Mouse (Mus musculus): ENCODE data around the gene Rassf4. TPM values are rescaled to one million over a fixed set of nuclear protein-coding genes. Genes with fewer than 3 reads are reported as not detected.

Gene Rassf4
- total and polyA plus RNA-seq, 3 experiments = 17.3 to 69.0 (median 32.3) TPM

DNA sequence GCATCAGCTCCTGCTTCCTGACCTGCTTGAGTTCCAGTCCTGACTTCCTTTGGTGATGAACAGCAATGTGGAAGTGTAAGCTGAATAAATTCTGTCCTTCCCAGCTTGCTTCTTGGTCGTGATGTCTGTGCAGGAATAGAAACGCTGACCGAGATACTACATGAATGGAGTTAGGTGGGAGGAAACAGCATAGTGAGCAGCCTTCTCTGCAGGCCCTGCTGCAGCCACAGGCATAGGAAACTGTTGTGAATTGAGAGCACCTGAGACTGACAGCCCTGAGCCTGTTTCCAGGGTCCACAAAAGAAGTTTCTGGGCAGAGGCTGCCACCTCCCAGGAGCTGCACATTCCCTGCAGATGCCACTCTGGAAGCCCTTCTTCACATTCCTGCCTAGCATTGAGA is 40.2 kb upstream of the Rassf4 start:
- in situ Hi-C loops (cut with MboI; ENCODE audit: low pct_ligation_motif_present, low pct_unique_long_range_greater_than_20kb, low sequenced_read_pairs) = loop anchor here (10.0 kb wide), 1 partner anchor 51 kb away; no protein-coding TSS in a partner anchor

DNA sequence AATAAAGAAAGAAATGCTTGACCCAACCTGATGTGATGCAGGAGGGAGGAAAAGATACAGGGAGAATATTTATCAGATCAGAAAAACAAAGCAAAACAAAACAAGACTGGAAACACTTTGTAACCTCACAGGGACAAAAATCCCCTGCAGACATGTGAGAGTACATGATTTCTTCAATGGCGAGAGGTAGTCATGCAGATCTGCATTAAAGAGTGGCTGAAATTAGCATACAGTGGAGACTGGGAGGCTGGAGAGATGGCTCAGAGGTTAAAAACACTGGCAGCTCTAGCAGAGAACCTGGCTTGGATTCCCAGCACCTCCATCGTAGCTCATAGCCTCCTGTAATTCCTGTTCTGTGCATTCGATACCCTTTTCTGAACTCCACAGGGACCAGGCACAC is 38.8 kb upstream of the Rassf4 start:
- Histone ChIP-seq H3K36me3 (replicated peaks in 1 of 2; ENCODE audit: control insufficient read depth in 1 of 2, insufficient read depth in 1 of 2, low read length in 1 of 2) (no peaks in the 10 kb centered on the region), H3K9ac (ENCODE audit: insufficient read depth, low read depth) (no peak overlapping the region), H3K27ac (ENCODE audit: insufficient read depth, low read depth) (no peak overlapping the region), H3K9me3 (replicated peaks; ENCODE audit: low read length) (no peaks in the 10 kb centered on the region), H3K79me2 (replicated peaks; ENCODE audit: control insufficient read depth, extremely low read depth, insufficient read depth, poor library complexity, severe bottlenecking) (no peaks in the 10 kb centered on the region), H3K4me1 (ENCODE audit: control insufficient read depth in 1 of 2, insufficient read depth in 2 of 2) (peaks cover 0 to 40% of the 10 kb centered on the region in 2 experiments; a peak in 2 of 4 replicates), H3K4me2 (ENCODE audit: insufficient read depth, low read depth, poor library complexity, severe bottlenecking) (no peak overlapping the region; the same call in 1 of the 2 replicates), H3K27me3 (replicated peaks) (no peaks in the 10 kb centered on the region), H3K4me3 (replicated peaks in 1 of 3; ENCODE audit: low read depth in 2 of 3, low read length in 2 of 3, poor library complexity in 1 of 3) (no peak overlapping the region)
- TF ChIP-seq CHD2 (IDR thresholded peaks at IDR 0.05; ENCODE audit: low read length) (no peak), CTCF (conservative IDR thresholded peaks at IDR 0.05 in 1 of 2, IDR thresholded peaks at IDR 0.05 in 1 of 2; ENCODE audit: low read depth in 2 of 2, low read length in 2 of 2) (no peak), HCFC1 (IDR thresholded peaks at IDR 0.05; ENCODE audit: low read depth, low read length) (no peak), NRF1 (IDR thresholded peaks at IDR 0.05; ENCODE audit: low read depth, low read length) (no peak), MYC (IDR thresholded peaks at IDR 0.05; ENCODE audit: low read depth, low read length) (no peak), TCF12 (IDR thresholded peaks at IDR 0.05; ENCODE audit: low read depth, low read length) (no peak), BHLHE40 (IDR thresholded peaks at IDR 0.05; ENCODE audit: low read depth, low read length) (no peak)
- dilution Hi-C loops (cut with MboI; ENCODE audit: extremely low pct_ligation_motif_present, extremely low pct_unique_long_range_greater_than_20kb, low sequenced_read_pairs) = no loop called here
- in situ Hi-C loops (cut with MboI; ENCODE audit: low pct_ligation_motif_present, low pct_unique_long_range_greater_than_20kb, low sequenced_read_pairs) = loop anchor here (10.0 kb wide), 1 partner anchor 52 kb away; no protein-coding TSS in a partner anchor
- no peak for DNase-seq (ENCODE audit: extremely low read depth)

More for the DNA sequence above, 40.2 kb upstream of the Rassf4 start:
- H3K4me3 ChIP-seq (replicated peaks in 1 of 3; ENCODE audit: low read depth in 2 of 3, low read length in 2 of 3, poor library complexity in 1 of 3) = no peak overlapping the region
- DNase-seq (ENCODE audit: extremely low read depth) = no peak
- no peaks in the 10 kb centered on the region for H3K9me3 ChIP-seq (replicated peaks; ENCODE audit: low read length)
- no peak overlapping the region for H3K9ac ChIP-seq (ENCODE audit: insufficient read depth, low read depth)
- H3K36me3 ChIP-seq (replicated peaks in 1 of 2; ENCODE audit: control insufficient read depth in 1 of 2, insufficient read depth in 1 of 2, low read length in 1 of 2) = no peaks in the 10 kb centered on the region
- no peaks in the 10 kb centered on the region for H3K27me3 ChIP-seq (replicated peaks)
- no peaks in the 10 kb centered on the region for H3K79me2 ChIP-seq (replicated peaks; ENCODE audit: control insufficient read depth, extremely low read depth, insufficient read depth, poor library complexity, severe bottlenecking)
- TF ChIP-seq GABPA (IDR thresholded peaks at IDR 0.05; ENCODE audit: insufficient replicate concordance, low read depth, low read length) (no peak), MYC (IDR thresholded peaks at IDR 0.05; ENCODE audit: low read depth, low read length) (no peak), HCFC1 (IDR thresholded peaks at IDR 0.05; ENCODE audit: low read depth, low read length) (no peak), POLR2AphosphoS2 (IDR thresholded peaks at IDR 0.05; ENCODE audit: low read depth, low read length) (no peak), ELF1 (IDR thresholded peaks at IDR 0.05; ENCODE audit: low read depth, low read length) (no peak), JUN (IDR thresholded peaks at IDR 0.05; ENCODE audit: insufficient read depth, low read depth, low read length) (no peak), PAX5 (IDR thresholded peaks at IDR 0.05; ENCODE audit: low read length) (no peak), KAT2A (IDR thresholded peaks at IDR 0.05; ENCODE audit: insufficient replicate concordance, low read length) (no peak), SIN3A (IDR thresholded peaks at IDR 0.05; ENCODE audit: low read length) (no peak), E2F4 (IDR thresholded peaks at IDR 0.05; ENCODE audit: insufficient replicate concordance, low read depth, low read length) (no peak), MAFK (IDR thresholded peaks at IDR 0.05; ENCODE audit: insufficient replicate concordance, low read length) (no peak)
- peaks cover 2 to 52% of the 10 kb centered on the region in 2 experiments; a peak in 3 of 4 replicates for H3K4me1 ChIP-seq (ENCODE audit: control insufficient read depth in 1 of 2, insufficient read depth in 2 of 2)
- no peak overlapping the region for H3K4me2 ChIP-seq (ENCODE audit: insufficient read depth, low read depth, poor library complexity, severe bottlenecking)
- dilution Hi-C loops (cut with MboI; ENCODE audit: extremely low pct_ligation_motif_present, extremely low pct_unique_long_range_greater_than_20kb, low sequenced_read_pairs) = no loop called here
- H3K27ac ChIP-seq (ENCODE audit: insufficient read depth, low read depth) = no peak overlapping the region

All from CH12.LX (cell line).